Mouse (Mus musculus): ENCODE results near the gene Ggt5.

- TF ChIP-seq MAFK (IDR thresholded peaks at IDR 0.05; ENCODE audit: insufficient read depth, low read depth, low read length) (no peak), HCFC1 (IDR thresholded peaks at IDR 0.05; ENCODE audit: borderline replicate concordance, insufficient read depth, low read length) (no peak)
Observed at GRCm38 (mm10) chr10:75589129-75589528, at the start of gene Ggt5.

Measured in ES-E14 (cell line).